Mouse (Mus musculus): ENCODE results near the gene Plk5. TPM values are rescaled to one million over a fixed set of nuclear protein-coding genes. Genes with fewer than 3 reads are reported as not detected.

The Plk5 gene
- total RNA-seq, 1 experiment from 2014 or later: 0.44 TPM

DNA sequence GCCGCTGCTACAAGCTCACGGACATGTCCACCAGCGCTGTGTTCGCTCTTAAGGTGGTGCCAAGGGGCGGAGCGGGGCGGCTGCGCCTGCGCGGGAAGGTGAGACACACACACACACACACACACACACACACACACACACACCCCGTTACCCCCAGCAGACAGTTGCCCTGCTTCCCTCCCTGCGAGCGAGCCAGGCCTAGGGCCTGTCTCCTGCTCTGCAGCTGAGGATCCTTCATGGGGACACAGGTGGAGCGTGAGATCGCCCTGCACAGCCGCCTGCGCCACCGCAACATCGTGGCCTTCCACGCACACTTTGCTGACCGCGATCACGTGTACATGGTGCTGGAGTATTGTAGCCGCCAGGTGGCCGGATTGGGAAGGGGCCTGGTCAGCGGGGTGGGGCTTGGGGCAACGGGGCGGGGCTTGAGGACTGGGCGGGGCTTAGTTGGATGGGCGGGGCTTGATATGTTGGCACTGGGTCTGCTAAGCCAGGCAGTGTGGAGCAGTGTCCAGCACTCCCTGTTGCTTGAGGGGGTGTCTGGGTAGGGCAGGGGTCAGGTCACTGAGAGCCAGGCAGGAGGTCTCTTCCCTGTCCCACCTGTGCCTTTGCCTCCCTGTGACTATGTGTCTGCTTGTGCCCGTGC is 1.9 kb downstream of the Plk5 start:
- peak; percentile 66 for DNase-seq

DNA sequence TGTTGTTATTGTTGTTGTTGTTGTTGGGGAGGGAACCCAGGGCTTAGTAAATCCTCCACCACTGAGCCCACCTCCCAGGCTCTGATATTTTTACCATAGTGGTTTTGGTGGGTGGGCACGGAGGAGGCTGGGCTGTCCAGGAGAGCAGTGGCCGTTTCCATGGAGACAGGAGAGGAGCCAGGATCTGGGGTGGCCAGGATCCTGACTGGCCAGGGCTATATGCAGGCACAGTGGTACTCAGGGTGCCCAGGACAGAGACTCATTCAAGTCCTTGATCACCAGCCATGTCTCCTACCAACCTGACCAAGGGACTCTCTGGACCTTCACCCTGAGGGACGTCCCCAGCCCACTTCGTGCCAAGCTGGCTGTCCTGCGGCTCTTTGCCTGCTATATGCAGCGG is 7.5 kb downstream of the Plk5 start:
- no peak for DNase-seq

DNA sequence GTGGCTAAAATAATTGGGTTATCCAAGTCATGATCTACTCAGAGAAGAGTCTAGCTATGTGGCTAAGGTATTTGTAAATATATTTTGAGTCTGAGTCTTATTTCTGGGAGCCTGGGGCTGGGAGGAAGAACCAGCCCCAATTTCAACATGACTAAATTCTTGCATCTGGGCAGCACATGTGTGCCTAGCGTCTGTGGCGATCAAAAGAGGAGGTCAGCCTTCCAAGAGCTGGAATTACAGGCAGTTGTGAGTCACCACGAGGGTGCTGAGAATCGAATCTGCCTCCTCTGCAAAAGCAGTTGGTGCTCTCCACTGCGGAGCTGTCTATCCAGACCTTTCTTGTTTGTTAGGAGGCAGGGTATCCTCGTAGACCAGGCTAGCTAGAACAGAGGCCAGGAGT is 9.5 kb downstream of the Plk5 start:
- no peak for DNase-seq

DNA sequence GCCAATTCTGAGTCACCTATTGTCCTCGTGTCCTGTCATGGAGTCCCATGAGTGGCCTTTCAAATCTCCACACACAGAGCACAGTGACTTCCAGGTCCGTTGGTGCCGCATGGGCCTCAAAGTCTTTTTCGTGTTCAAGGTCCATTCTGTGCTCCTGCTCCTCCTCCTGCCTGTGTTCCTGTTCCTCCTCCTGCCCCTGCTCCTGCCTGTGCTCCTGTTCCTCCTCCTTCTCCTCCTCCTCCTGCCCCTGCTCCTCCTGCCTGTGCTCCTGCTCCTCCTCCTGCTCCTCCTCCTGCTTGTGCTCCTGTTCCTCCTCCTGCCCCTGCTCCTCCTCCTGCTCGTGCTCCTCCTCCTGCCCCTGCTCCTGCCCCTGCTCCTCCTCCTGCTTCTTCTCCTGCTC is 11.7 kb downstream of the Plk5 start:
- DNase-seq: peak; percentile 40

DNA sequence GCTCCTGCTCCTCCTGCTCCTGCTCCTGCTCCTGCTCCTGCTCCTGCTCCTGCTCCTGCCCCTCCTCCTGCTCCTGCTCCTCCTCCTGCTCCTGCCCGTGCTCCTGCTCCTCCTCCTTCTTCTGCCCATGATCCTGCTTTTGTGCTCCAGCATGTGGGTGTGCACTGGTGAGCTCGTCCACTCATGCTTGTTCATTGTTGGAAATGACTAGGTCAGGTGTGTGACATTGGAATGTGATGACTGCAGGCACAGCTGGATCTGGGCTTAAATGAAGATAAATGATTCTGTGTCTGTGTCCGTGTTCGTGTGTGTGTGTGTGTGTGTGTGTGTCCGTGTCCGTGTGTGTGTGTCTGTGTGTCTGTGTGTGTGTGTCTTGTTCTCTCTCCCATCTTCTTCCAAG is 12.1 kb downstream of the Plk5 start:
- DNase-seq: no peak

DNA sequence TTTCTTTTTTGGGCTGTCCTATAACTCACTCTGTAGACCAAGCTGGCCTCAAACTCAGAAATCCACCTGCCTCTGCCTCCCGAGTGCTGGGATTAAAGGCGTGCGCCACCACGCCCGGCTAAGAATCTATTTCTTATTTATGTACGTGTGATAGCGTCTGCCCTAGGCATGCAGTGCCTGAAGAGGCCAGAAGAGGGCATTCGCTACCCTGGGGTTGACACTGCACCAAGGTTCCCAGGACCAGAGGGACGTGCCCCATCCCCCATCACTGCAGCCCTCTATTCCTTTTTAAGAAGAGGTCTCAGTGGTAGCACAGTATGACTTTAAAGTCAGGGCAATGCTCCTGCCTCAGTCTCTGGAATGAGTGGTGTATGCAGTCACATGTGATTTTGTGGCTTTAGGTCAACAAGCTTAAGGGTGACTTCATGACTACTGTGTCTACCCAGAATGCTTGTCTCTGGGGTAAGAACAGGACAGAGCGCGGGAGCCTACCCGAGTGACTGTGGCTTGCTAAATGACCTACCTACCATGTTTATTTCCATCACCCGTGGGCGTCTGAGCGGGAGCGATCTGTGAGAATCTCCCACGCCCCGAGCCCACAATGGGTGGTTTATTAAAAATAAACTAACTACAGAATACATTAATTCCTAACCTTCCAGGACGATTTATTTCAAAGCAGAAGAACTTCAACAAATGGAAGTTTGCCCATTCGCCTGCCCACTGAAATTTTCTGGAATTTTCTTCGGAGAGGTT is 13.9 kb downstream of the Plk5 start:
- no peak for DNase-seq

DNA sequence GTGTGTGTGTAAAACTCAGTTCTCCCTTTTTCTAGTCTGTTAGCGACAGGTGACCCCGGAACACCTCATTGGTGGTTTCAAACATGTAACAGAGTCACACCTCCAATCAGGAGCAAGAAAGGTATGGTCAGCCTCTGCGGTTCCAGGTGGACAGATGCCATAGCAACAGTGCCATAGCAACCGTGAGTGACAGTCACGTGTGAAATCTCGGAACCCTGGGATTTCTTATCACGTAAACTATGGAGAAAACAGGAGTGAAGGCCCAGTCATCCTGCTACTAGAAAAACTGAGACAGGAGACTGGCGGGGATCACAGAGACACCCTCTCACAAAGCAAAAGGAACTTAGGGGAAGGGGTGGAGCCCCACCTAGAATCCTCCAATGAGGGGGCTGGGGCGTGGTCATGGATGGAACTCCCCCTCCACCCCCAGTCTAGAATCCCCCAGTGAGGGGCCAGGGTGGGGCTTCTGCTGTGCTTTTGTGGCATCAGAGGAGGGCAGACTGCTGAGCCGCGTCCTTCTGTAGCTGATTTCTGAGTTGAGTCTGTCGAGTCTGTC is 15.2 kb downstream of the Plk5 start:
- peak; percentile 82 for DNase-seq

DNA sequence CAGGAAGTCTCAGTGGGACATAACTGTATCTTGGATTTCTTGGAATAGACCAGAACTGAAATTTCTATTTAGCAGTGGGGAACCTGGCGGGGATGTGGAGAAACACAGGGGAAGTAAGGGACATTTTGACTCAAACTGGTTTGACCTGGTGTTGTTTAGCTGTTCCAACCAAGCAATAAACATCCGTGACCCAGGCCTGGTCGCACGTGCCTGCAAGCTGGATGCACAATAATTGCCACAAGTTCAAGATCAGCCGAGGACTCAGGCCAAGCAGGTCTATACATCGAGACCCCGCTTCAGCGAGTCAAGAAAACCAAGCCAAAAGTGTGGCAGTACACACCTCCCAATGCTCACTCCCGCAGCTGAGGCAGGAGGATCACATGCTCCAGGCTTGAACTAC is 15.7 kb downstream of the Plk5 start:
- DNase-seq: no peak

DNA sequence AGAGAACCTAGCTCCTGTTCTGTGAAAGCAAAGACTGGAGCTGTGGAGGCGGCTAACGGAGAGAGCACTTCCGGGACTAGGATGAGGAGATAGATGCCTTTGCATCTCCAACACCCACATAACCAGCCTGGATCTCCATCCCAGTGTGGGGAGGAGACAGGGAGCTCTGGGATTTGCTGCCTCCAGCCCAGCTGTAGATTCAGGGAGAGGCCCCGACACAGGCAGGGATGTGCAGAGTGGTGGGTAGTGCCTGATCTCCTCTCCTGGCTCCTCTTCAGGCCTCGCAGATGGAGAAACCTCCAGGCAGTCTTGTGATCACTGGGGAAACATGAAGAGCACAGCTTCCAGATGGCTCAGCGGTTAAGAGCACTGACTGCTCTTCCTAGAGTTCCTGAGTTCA is 16.4 kb downstream of the Plk5 start:
- DNase-seq: no peak

DNA sequence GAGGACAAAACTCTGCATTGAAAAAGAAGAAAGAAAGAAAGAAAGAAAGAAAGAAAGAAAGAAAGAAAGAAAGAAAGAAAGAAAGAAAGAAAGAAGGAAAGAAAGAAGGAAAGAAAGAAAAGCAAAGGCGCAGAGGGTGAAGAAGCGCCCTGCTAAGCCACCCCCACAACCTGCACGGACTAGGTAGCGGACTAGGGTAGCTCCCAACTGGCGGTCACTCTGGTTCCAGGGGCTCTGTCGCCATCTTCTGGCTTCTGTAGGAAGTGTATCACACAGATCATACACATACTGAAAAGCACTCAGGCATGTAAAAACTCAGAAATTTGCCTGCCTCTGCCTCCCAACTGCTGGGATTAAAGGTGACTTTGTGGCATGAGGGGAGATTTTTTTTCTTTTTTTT is 17.8 kb downstream of the Plk5 start:
- DNase-seq: peak; percentile 88

DNA sequence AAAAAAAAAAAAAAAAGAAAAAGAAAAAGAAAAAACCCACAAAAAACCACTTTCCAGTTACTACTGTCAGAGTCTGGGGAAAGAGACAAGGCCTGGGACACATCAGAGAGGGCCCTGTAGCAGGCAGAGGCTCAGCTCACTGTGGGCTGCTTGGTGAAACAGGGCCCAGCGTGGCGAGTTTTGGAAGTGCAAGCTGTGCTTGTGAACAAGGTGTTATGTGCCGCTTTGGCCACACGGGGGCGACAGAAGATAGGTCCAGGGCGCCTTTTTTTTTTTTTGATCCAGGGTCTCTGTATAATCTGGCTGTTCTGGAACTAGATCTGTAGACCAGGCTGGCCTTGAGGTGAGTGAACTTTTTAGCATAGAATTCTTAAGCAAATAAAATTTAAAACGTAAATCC is 19.9 kb downstream of the Plk5 start:
- DNase-seq: peak; percentile 96

DNA sequence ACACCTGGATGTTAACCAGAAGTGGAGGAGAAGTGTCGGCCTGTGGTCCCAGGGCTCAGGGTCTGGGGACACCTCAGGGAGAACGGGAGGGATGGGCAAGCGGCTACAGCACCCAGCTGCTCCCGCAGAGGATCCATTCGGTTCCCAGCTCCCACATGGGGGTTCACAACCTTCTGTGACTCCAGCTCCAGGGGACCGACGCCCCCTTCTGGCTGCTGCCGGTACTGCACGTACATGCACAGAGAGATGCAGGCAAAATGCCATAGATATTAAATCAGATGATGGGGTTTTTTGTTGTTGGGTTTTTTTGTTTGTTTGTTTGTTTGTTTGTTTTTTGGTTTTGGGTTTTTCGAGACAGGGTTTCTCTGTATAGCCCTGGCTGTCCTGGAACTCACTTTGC is 21.5 kb downstream of the Plk5 start:
- peak; percentile 62 for DNase-seq

DNA sequence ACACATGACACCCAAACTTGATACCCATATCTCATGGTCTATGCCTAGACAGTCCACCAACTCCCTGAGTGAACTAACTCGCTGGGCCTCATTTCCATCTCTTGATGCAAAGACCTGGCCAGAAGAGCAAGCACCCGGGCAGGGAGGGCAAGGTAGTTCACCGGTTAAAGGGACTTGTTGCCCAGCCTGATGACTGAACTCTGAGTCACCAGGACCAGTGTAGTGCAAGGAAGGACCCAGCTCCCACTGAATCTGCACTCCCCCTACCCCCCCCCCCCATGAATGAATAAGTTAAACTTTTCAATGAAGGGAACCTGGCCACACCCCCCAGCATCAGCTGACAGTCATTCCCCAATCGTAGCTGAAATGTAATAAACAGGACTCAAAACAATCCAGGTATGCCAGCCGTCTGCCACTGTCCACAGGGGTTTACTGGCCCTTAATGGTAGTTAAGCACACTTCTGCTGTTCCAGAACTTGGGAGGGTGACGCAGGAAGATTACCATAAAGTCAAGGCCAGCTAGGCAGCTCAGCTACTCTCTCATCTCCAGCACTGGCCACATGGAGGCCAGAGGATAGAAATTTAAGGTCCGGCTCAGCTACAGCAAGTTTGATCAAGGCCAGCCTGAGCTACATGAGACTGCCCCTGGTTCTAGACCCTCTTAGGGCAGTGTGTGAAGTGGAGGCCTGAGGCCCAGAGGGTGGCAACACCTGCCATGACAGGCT is 26.5 kb downstream of the Plk5 start:
- DNase-seq: peak; percentile 57

DNA sequence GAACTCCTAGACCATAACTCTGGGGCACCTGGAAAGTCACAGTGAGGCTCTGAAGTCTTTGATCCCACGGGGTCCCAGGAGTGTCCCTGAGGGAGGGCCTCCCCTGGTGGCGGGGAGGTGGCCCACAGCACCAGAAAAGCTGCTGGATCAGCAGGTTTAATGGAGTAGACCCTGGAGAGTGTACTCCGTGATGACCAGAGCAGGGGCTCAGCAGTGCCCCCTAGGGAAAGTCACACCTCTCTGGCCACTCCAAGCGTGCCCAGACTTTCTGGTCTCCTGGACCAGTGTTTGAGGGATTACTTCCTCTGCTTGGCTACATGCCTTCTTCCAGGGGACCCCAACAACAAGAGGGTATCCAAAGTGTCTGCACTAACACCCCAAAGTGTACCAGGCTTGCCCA is 27.2 kb downstream of the Plk5 start:
- peak; percentile 51 for DNase-seq

DNA sequence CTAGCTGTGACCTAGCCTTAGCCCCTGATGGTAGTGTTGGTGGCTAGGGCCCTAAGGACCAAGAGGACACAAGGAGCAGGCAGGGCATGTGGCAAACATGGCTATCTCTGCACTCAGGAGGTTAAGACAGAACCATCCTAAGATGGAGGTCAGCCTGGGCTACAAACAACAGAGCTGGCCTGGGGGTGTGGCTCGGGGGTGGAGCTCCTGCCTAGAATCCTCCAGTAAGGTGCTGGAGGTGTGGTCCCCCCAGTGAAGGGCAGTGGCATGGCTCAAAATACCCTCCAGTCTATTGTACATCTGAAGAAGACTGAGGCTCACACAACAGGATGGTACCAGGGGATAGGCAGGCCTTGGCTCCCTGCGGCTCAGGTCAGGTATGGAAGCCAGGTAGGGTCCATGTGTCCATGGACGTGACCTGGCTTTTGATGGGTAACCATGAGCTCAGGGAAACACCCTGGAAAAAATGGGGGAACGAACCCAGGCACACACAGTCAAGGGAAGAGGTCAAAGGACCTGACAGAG is 27.9 kb downstream of the Plk5 start:
- DNase-seq: no peak

DNA sequence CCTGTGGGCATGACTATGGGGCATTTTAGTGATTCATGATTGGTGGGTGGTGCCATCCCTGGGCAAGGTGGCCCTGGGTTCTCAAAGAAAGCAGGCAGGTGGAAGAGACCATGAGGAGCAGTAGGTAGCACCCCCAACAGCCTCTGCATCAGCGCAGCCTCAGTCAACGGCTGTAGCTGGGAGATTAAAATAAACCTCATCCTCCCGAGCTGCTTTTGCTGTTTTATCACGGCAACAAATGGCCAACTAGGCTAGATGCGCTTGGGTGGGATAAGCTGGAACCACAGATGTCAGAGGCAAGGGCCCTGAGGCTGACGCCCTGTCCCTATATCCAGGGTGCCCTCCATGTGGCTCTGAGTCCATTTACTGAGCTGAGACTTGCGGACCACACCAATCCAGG is 28.4 kb downstream of the Plk5 start:
- no peak for DNase-seq

DNA sequence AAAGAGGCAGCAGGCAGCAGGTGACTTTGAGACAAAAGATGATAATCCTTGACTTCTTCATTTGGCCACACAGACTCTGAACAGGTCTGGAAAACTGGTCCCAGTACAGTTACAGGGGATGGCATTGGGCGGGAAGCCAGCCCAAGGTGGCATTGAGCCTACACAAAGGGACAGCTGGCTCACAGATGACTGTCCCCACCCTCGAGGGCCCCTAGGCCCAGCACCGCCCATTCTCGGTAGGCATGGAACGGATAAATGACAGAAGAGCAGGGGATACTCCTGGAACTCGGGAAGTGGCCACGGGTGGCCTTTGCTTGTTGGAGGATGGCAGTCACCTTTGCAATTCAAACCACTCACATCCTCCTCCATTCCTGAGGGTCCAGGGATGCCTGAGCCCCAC is 29.1 kb downstream of the Plk5 start:
- peak; percentile 67 for DNase-seq

DNA sequence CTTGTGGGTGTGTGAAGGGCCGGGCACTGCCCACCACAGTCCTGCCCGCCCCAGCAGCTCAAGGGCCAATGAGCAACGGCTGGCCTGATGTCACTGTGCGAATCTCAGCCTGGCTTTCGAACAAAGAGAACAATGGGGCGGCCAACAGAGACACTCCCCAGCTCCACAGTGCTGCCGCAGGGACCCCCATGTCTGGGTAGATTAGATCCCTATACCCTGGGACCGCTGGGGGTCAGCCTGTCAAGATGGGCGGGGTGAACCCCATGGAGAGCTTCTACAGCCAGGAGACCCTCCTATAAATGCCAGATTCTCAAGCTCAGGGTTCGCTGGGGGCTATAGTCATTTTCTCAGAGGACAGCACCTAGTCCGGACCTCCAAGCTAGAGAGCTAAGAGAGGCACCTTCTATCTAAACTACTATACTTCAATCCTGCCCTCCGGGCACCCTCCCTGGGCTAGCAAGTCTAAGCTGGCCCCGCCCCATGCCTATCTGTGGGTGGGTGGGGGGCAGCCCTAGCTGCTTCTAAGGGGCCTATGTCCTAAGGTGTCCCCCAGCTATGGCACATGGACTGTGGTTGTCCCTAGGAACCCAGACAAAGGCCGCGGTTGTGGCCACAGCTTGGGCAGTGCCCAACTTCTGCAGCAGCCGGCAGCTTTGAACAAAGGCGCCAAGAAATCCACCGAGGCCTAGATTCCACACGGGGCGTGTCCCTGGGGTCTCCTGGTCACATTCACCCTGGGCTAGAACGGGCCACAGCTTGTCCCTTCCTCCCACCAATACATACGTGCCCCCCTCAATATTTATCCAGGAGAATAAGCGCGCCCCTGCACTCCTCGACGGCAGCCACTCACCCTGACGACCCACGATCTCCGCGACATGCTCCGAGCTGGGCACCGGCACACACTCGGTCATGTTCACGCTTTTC is 29.8 kb downstream of the Plk5 start:
- DNase-seq: peak; percentile 73

DNA sequence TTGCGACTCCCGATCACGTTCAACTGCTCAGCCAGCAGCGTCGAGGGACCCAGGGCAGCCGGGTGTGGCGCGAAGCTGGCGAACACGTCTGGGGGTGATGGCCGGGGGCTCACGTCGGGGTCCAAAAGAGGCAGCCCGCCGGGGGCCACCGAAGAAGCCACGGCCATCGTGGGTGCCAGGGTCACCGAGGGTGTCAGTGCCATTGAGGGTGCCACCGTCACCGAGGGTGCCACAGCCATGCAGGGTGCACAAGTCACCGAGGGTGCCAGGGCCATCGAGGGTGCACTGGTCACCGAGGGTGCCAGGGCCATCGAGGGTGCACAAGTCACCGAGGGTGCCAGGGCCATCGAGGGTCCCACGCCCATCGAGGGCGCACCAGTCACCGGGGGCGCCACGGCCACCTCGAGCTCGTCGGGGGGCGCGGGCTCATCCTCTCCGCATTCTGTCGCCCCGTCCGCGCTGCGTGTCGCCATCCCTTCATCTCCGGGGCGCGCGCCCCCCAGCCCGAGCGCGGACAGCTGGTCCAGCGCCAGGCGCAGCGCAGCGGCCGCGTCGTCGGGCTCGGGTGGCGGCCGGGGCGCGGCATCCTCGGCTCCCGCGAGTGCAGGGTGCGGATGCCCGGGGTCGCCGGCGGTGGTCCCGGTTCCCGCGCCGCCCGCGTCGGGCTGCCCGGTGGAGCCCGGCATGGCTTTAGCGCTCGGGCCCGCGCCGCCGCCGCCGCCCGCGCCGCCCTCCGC is 30.6 kb downstream of the Plk5 start:
- peak; percentile 41 for DNase-seq

DNA sequence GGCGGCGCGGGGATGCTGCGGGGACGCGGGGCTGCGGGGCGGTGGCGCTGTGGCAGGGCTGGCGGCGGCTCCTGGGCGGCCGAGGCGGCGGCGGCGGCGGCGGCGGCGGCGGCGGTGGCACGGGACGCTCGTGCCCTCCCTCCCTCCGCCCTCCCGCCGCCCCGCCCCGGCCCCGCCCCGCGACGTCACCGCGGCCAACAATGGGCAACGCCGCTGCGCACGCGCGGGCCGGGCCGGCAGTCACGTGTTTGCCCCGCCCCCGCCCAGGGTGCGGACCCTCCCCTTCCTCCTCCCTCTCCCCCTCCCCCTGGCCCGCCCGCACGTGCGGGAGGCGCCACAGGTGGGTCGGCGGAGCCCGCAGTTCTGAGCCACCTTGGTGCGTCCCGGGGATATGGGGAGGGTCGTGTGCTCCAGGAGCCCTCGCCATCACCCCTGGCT is 31.3 kb downstream of the Plk5 start, which contains the start of gene Mex3d:
Gene Mex3d (minus strand): TSS at position 138 of the 438 bp plus-strand sequence.
- DNase-seq: peak; percentile 95

DNA sequence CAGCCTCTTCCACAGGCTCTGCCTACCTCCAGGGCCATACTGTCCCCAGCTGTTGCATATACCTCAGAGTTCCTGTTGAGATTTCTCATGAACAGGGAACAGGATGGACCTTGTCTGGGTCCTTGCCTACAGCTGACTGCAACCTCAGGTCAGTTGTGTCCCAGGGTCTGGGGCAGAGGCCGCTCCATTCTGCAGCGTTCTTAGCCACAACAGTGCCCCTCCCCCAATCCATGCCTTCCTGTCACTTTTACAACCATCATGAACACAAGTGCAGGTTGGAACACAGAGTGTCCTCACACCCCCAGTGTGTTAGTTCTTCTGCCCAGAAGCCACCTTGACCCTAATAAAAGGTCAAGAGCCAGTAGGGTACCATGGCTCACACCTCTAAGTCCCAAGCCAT is 32.5 kb downstream of the Plk5 start:
- no peak for DNase-seq
